Mouse (Mus musculus) left cerebral cortex, postnatal 10 days (tissue): ENCODE results near the gene Klkb1. TPM values are rescaled to one million over a fixed set of nuclear protein-coding genes. Genes with fewer than 3 reads are reported as not detected.
"Not testable (repeated sequence)": the region's sequence is repeated elsewhere in the genome, so short reads cannot be mapped to it uniquely, and the experiment has no call there.

ENCODE experiments used
- DNase-seq, 2 experiments: peaks; one replicate each; pipeline ENCODE4 v3.0.0; 2021 to 2022; ENCODE audit warnings: low spot score in 2 of 2, mixed read lengths in 1 of 2; ENCODE audit errors: extremely low spot score in 1 of 2
- intact Hi-C: fragments of 180-260 bp; cut with DNase I; formaldehyde crosslinking; loops from one replicate; pipeline ENCODE4 v1.15.1; 2025
- total RNA-seq, 2 experiments: library from RNA; stranded (reverse); gene quantifications; 2 replicates each; pipeline ENCODE4 v1.2.3; 2021

Gene Klkb1
- under 1 TPM in 1 of 2 experiments, not detected in 1; 0.06 TPM for total RNA-seq

DNA sequence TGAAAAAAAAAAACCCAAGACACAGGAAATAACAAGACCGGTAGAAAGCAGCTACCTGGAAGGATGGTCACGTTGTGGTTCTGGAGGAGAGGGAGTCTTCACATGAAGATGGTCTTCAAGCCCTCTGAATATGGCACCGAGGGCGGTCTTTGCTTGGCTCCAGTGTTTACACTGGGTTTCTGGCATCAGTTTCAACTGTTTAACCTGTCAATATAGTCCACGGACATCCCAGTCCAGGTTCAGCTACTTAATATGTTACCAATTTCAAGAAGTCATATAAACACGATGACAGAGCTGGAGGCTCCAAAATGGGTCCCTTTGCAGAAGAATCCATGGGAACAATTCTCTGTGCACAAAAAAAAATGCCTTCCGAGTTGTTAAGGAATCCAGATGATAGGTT is at the start of gene Klkb1:
Gene Klkb1 (minus strand): TSS at position 173 of the 400 bp plus-strand sequence.
- intact Hi-C loops, result no loop called here

GRCm38 (mm10) chr8:45344298-45344697 is 49.6 kb upstream of the Klkb1 start:
- intact Hi-C loops, result no loop called here
- DNase-seq, result no peak

More for the DNA sequence above, at the start of gene Klkb1:
- DNase-seq, result no peak

DNA sequence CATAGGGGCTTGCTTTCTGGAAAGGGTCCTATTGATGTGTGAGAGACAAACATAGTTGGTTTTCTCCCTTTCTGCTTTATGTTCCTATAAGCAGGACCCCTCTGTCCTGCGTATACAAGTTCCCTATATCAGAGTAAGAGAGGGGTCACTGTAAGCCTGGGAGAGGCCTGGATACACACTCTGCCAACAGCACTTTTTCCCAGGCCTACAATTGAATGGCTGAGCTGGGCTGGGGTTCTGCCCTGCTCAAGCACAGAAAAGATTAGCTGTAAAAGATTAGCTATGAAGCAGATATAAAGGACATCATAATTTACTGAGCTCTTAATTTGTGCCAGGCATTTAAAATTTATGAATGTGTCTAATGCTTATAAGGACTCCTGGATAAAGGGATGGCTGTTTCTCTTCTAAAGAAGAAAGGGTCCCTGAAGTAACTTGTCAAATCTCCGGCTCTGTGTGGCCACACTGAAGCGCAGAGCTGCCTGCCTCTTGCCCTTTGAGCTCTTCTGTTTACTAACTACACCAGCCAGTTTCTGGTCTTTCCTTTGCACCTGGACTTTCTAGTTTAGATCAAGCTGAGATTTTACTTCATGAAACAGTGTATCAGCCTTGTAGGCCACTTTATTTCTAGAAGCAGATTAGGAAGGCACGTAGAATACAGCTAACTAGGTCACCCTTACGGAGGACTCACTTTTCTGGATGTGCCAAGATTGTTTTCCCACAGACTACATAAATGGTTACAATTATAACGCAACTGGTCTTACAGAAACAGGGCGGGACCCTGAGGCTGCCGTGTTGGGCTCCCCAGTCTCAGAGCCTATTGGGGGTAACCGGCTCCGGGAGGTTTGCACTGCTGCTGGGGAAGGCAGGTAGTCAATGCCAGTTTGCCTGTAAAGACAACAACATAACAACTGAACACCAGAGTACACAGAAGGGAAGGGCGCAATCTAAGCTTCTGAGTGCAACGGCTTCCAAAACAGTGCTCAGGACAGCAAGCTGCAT is 47.3 kb upstream of the Klkb1 start:
- intact Hi-C loops, result no loop called here
- DNase-seq, result no peak

DNA sequence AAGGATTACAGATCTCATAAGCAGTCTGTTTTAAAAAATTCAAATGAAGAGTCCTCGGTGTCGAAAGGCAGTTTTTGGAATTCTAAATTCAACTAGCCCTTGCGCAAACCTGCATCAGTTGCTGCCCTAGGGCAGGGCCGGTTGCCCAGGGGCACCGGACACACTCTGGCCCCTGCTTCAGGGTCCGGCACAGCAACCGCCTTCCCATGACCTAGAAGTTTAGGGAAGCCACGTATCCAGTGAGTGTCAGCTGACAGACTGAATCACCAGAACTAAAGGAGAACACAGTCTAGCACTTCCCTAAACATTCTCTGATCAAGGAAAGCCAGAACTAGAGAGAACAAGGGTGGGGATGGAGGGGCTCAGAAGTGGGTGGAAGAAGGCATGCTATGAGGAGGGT is 38.8 kb upstream of the Klkb1 start:
- intact Hi-C loops, result no loop called here
- DNase-seq, result no peak

- intact Hi-C loops, result no loop called here
- DNase-seq, result peak; percentile 48 to 85
Observed at GRCm38 (mm10) chr8:45332685-45333409, 38.2 kb upstream of the Klkb1 start, which contains the start of gene Cyp4v3. TSS of gene Cyp4v3 (minus strand) at chr8:45333216.

GRCm38 (mm10) chr8:45330856-45331255 is 36.2 kb upstream of the Klkb1 start:
- DNase-seq, result no peak
- intact Hi-C loops, result no loop called here

DNA sequence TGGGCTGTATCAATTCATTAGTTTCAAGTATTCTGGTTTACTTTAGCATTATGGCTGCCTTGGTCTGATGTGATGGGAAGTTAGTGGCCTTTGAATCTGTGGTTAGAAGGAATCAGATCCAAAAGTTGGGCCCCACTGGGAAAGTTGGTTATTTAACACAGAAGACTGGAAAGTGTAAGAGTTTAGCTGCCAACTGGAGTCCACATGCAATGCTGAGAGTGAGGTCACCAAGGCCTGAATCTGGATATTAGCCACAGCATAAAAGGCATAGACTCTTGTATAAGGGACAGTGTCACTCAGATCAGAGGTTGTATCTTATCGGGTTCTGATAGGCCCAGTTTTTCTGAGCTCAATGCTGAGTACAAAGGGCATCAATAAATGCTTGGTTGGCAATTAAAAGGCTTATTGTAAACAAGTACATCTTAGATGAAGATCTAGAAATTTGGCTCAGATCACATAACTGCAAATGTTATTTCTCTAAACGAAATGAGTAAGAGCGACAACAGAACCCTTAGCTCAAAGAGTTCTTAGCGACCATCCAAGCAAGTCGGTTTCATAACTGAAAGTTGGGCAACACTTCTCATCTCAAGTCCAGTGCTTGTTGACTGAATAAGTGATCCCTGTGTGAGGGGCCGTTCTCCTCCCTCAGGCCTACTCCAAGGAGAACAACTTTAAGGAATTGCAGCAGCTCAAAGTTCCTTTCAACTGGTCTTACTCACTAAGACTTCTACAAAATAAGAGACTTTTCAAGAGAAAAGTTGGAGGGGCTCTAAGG is 34.7 kb upstream of the Klkb1 start:
- DNase-seq, result no peak
- intact Hi-C loops, result no loop called here

DNA sequence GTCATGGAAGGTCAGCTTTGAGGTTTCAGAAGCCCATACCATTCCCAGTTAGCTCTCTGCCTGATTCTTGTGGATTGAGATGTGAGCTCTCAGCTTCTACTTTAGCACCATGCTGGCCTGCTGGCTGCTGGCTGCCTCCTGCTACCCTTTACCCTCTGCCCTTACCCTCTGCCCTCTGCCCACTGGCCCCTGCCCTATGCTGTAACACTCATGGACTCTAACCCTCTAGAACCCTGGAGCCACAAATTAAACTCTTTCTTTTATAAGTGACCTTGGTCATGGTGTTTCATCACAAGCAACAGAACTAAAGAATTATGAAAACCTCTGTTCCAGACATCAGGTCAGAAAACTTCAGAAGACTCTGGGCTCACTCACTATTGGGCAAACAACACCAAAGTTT is 32.4 kb upstream of the Klkb1 start:
- DNase-seq, intact Hi-C loops: not testable (repeated sequence)

DNA sequence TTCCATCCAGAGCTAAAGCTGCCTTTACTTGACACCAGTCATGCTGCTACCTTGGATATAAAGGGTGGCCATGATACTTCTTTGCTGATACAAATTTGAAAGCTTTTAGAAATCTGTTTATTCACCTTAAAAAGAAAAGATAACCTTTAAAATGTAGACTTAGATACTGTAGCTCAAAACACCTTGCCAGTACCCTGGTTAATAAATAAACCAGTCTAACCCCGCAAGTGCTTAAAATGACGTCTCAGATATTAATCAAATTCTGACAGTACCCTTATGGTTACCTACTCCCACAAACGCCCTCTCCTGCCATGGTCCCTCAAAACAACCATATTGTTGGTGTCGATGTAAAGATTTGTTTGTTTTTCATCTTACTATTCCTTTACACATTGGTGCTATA is 29.5 kb upstream of the Klkb1 start:
- intact Hi-C loops, result no loop called here
- no peak for DNase-seq

DNA sequence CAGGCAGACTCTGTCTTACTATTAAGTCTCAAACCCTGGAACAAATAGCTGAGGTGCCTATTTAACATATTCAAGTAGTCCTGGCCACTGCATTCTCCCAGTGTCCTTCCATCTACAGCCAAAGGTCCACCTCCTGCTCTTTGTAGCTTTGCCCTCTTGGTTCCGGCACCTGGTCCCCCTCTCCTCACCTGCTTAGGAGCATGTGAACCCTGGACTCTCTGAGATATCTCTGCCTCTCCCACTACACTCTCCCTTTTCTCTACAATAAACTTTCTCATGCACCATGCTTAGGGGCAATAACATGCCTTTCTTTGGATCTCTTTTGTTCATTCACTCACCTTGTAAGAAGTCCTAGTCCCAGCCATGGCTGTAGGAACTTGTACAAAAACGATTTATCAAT is 26.7 kb upstream of the Klkb1 start:
- intact Hi-C loops, result no loop called here
- DNase-seq, result no peak

GRCm38 (mm10) chr8:45320930-45321329 is 26.3 kb upstream of the Klkb1 start:
- no peak for DNase-seq
- intact Hi-C loops, result no loop called here

DNA sequence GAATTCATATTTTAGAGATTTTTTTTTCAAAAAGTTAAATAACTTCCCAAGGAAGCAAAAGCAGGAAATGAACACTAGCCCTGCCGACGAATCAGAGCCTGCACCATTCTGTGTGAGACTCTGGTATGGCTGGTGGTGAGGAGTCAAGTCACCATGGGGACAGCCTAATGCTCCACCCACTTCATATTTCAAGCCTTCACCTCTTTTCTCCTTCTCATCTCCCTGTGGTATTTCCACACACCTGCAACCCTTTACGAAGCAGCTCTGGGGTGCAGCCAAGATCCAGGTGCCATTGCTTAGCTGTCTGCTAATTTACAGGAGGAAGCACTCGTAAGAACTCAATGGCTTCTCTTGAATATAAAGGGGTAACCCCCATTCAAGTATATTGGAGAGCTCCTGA is 16.3 kb upstream of the Klkb1 start:
- intact Hi-C loops, result no loop called here

GRCm38 (mm10) chr8:45308366-45308765 is 13.7 kb upstream of the Klkb1 start, which contains the start of gene Gm45753:
TSS of gene Gm45753 (minus strand) at chr8:45308466.
- no peak for DNase-seq
- intact Hi-C loops, result no loop called here

More for the DNA sequence above, 16.3 kb upstream of the Klkb1 start:
- no peak for DNase-seq

DNA sequence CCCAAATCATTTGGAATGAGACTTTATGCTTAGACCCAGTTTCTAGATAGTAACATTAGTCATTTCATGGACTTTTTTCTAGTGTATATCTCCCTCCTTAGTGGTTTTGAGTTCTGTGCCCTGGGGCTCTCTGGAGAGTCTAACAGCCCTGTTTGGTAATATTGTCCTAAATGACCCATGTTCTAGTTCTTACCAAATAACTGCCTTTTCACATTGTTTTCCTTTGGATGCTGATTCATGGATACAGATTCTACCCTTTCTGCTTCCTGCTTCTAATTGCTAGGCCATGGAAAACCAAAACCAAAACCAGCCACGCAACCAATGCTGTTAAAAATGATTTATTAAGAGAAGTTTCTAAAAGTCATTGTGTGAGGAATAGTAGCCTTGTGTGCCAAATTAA is 10.8 kb upstream of the Klkb1 start:
- intact Hi-C loops, result no loop called here
- DNase-seq, result no peak

DNA sequence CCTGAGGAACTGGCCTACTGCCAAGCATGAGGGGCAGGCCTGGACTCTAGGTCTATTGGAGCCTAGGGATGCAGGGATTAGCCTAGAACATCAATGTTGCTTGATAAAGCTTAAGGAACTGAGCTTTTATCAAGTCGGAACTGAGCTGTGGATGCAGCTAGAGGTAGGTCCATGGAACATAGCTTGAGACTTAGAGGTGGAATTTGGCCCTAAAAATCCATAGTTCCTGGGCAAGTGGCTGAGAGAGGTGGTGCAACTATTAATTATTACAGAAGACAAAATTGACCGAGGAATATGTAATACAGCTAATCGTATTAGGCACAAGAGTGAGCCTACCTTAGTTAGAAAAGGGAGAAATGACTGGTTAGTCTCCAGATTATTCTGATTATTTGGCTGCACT is 9.7 kb upstream of the Klkb1 start:
- intact Hi-C loops, result no loop called here

GRCm38 (mm10) chr8:45302390-45302789 is 7.7 kb upstream of the Klkb1 start:
- DNase-seq, result no peak
- intact Hi-C loops, result no loop called here

More for the DNA sequence above, 9.7 kb upstream of the Klkb1 start:
- DNase-seq, result no peak

DNA sequence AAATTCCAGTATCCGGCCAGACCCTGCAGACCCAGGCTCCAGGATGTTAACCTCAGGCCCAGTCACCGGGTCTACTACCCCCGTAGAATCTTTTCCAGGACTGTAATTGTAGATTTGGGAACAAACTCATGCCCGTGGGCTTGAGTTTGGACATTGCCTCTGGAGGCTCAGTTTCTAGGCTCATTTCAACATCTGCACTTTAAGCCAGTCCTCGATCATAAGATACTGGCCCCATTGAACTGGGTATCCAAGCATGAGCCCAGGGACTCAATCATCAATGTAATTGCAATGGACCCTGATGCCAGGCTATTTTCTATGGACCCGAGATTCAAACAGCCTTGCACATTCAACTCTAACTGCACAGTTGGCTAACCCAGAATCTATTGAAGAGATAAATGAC is 617 bp upstream of the Klkb1 start:
- DNase-seq, result no peak

DNA sequence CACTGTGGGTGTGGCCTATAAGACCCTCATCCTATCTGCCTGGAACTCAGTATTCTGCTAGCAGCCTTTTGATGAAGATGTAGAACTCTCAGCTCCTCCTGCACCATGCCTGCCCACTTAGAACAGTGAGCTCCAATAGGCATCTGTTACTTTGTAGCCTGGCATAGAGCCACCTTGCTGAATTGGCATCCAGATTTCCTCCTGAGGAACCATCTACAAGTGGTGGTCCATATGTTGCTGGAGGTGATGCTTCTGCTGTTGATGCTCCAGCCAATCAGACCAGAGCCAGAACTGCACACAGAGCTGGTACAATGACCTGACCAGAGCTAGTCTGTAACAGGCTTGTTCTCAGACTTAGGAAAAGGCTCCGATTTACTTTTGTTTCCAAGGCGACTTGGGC is 2.9 kb downstream of the Klkb1 start:
- peak; percentile 30 to 44 for DNase-seq
- intact Hi-C loops, result no loop called here

More for the DNA sequence above, 617 bp upstream of the Klkb1 start:
- intact Hi-C loops, result no loop called here

- intact Hi-C loops, result no loop called here
- DNase-seq, result no peak
Observed at GRCm38 (mm10) chr8:45281630-45282029, 13.0 kb downstream of the Klkb1 start.
